In genomic region chr2:180987432-180988030, GRCm38 (mm10) we compare ENCODE assay signal across 17 mouse cellular contexts. TPM values are rescaled to one million over a fixed set of nuclear protein-coding genes. Genes with fewer than 3 reads are reported as not detected.
DNase-seq lines count a peak whose midpoint lies in the region; ATAC-seq and TF ChIP-seq lines count a peak whose summit lies in the region.
"Had no signal": no experiment of that assay in that cellular context is flagged by ENCODE, and none has a peak within 500 bp of the region (broad histone marks: within the 10 kb centered on the region; RNA-seq: fewer than 3 reads in every experiment).

No protein-coding gene starts in this region.

- no peak overlapping the region for H3K9ac ChIP-seq in forebrain, postnatal 0 days
- H3K9ac ChIP-seq in forebrain, embryonic 14.5 days (ENCODE audit: low read length): no peak overlapping the region
- no peak overlapping the region for H3K9ac ChIP-seq in neural tube, embryonic 12.5 days
- H3K9ac ChIP-seq in neural tube, embryonic 15.5 days (replicated peaks): no peak overlapping the region
- no peak overlapping the region for H3K9ac ChIP-seq in hindbrain, embryonic 14.5 days
- H3K9ac ChIP-seq in stomach, embryonic 16.5 days (ENCODE audit: low read length): no peak overlapping the region
- H3K9ac ChIP-seq: limb, embryonic 15.5 days had no signal

- WGBS in forebrain, postnatal 0 days: 62% methylated on average over 5 of the region's 5 CpGs
- WGBS in forebrain, embryonic 14.5 days: 64% methylated on average over 5 of the region's 5 CpGs
- 36% methylated on average over 5 of the region's 5 CpGs for WGBS in neural tube, embryonic 12.5 days
- WGBS in neural tube, embryonic 15.5 days: 24% methylated on average over 5 of the region's 5 CpGs
- WGBS in hindbrain, embryonic 14.5 days: 26% methylated on average over 5 of the region's 5 CpGs
- WGBS in stomach, embryonic 16.5 days: 65% methylated on average over 5 of the region's 5 CpGs

- H3K27ac ChIP-seq in forebrain, postnatal 0 days (ENCODE audit: low read depth, low read length): no peak overlapping the region
- no peak overlapping the region for H3K27ac ChIP-seq in forebrain, embryonic 14.5 days (ENCODE audit: low read depth, low read length)
- H3K27ac ChIP-seq in neural tube, embryonic 12.5 days: no peak overlapping the region
- H3K27ac ChIP-seq in neural tube, embryonic 15.5 days (replicated peaks): no peak overlapping the region
- H3K27ac ChIP-seq in hindbrain, embryonic 14.5 days: no peak overlapping the region
- peak overlapping the region; percentile 75 for H3K27ac ChIP-seq in stomach, embryonic 16.5 days (ENCODE audit: low read length)

- ATAC-seq in forebrain, postnatal 0 days: 0 out of 2 replicates have a peak, but pooled peaks have one; percentile 18
- no peak for ATAC-seq in forebrain, embryonic 14.5 days
- peak; percentile 58; the same call in 1 of the 2 replicates for ATAC-seq in neural tube, embryonic 12.5 days (ENCODE audit: low FRiP score, low read depth)
- no peak for ATAC-seq in neural tube, embryonic 15.5 days (ENCODE audit: low FRiP score)
- ATAC-seq in hindbrain, embryonic 14.5 days (ENCODE audit: low FRiP score): 0 out of 2 replicates have a peak, but pooled peaks have one; percentile 18
- ATAC-seq in stomach, embryonic 16.5 days (ENCODE audit: insufficient read depth, low FRiP score): peak; percentile 64; the same call in 1 of the 2 replicates
- ATAC-seq: intestine, embryonic 16.5 days; lung, postnatal 0 days had no signal

- H3K4me2 ChIP-seq in forebrain, postnatal 0 days (ENCODE audit: low read depth): no peak overlapping the region
- H3K4me2 ChIP-seq in forebrain, embryonic 14.5 days (ENCODE audit: low read length): no peak overlapping the region
- H3K4me2 ChIP-seq in neural tube, embryonic 12.5 days (replicated peaks): no peak overlapping the region
- H3K4me2 ChIP-seq in neural tube, embryonic 15.5 days: no peak overlapping the region
- H3K4me2 ChIP-seq in hindbrain, embryonic 14.5 days (replicated peaks): no peak overlapping the region
- H3K4me2 ChIP-seq in stomach, embryonic 16.5 days (ENCODE audit: low read depth, low read length): 0 out of 2 replicates have a peak overlapping the region, but pooled peaks have one; percentile 3
- H3K4me2 ChIP-seq: limb, embryonic 15.5 days had no signal

- H3K27me3 ChIP-seq in forebrain, postnatal 0 days (ENCODE audit: insufficient read depth, low read length): no peaks in the 10 kb centered on the region
- H3K27me3 ChIP-seq in forebrain, embryonic 14.5 days (replicated peaks; ENCODE audit: control insufficient read depth, insufficient read depth, low read length): no peaks in the 10 kb centered on the region
- H3K27me3 ChIP-seq in neural tube, embryonic 12.5 days (replicated peaks): no peaks in the 10 kb centered on the region
- H3K27me3 ChIP-seq in neural tube, embryonic 15.5 days (replicated peaks): no peaks in the 10 kb centered on the region
- H3K27me3 ChIP-seq in hindbrain, embryonic 14.5 days (ENCODE audit: control insufficient read depth, insufficient read depth, low read length): no peaks in the 10 kb centered on the region
- no peaks in the 10 kb centered on the region for H3K27me3 ChIP-seq in stomach, embryonic 16.5 days (ENCODE audit: control insufficient read depth, insufficient read depth, low read length)
- H3K27me3 ChIP-seq: limb, embryonic 15.5 days had no signal

- H3K36me3 ChIP-seq in forebrain, postnatal 0 days (ENCODE audit: insufficient read depth): 0 out of 2 replicates have a peak, but pooled peaks cover 3% of the 10 kb centered on the region
- peaks cover 12% of the 10 kb centered on the region for H3K36me3 ChIP-seq in forebrain, embryonic 14.5 days (ENCODE audit: control insufficient read depth, insufficient read depth, low read length)
- peaks cover 7% of the 10 kb centered on the region; the same call in 1 of the 2 replicates for H3K36me3 ChIP-seq in neural tube, embryonic 12.5 days
- peaks cover 13% of the 10 kb centered on the region for H3K36me3 ChIP-seq in neural tube, embryonic 15.5 days
- H3K36me3 ChIP-seq in hindbrain, embryonic 14.5 days (replicated peaks; ENCODE audit: control insufficient read depth, insufficient read depth): peaks cover 11% of the 10 kb centered on the region
- H3K36me3 ChIP-seq in stomach, embryonic 16.5 days (ENCODE audit: control insufficient read depth, insufficient read depth, low read length): no peaks in the 10 kb centered on the region

- H3K4me1 ChIP-seq in forebrain, postnatal 0 days (ENCODE audit: insufficient read depth): no peaks in the 10 kb centered on the region
- no peaks in the 10 kb centered on the region for H3K4me1 ChIP-seq in forebrain, embryonic 14.5 days (ENCODE audit: control insufficient read depth, insufficient read depth, low read length)
- H3K4me1 ChIP-seq in neural tube, embryonic 12.5 days: peaks cover 16% of the 10 kb centered on the region
- H3K4me1 ChIP-seq in neural tube, embryonic 15.5 days: peaks cover 17% of the 10 kb centered on the region
- peaks cover 5% of the 10 kb centered on the region; the same call in 1 of the 2 replicates for H3K4me1 ChIP-seq in hindbrain, embryonic 14.5 days (replicated peaks; ENCODE audit: control insufficient read depth, insufficient read depth, low read length)
- H3K4me1 ChIP-seq in stomach, embryonic 16.5 days (ENCODE audit: control insufficient read depth, insufficient read depth, low read length): peaks cover 5% of the 10 kb centered on the region; the same call in 1 of the 2 replicates
- H3K4me1 ChIP-seq: limb, embryonic 15.5 days had no signal

- no peak for TF ChIP-seq CTCF in forebrain, postnatal 0 days (IDR thresholded peaks at IDR 0.05; ENCODE audit: low read depth)

- H3K4me3 ChIP-seq in forebrain, postnatal 0 days (ENCODE audit: low read depth, low read length): no peak overlapping the region
- H3K4me3 ChIP-seq in forebrain, embryonic 14.5 days (ENCODE audit: low read depth, low read length): no peak overlapping the region
- no peak overlapping the region for H3K4me3 ChIP-seq in neural tube, embryonic 12.5 days
- no peak overlapping the region for H3K4me3 ChIP-seq in neural tube, embryonic 15.5 days (replicated peaks)
- H3K4me3 ChIP-seq in hindbrain, embryonic 14.5 days (replicated peaks; ENCODE audit: low read length): no peak overlapping the region
- H3K4me3 ChIP-seq in stomach, embryonic 16.5 days (replicated peaks; ENCODE audit: low read length): no peak overlapping the region
- H3K4me3 ChIP-seq: erythroblast, embryonic 14.5 days; limb, embryonic 15.5 days had no signal

- no peaks in the 10 kb centered on the region for H3K9me3 ChIP-seq in forebrain, postnatal 0 days (ENCODE audit: low read length)
- H3K9me3 ChIP-seq in forebrain, embryonic 14.5 days (replicated peaks; ENCODE audit: control insufficient read depth, low read length): no peaks in the 10 kb centered on the region
- H3K9me3 ChIP-seq in neural tube, embryonic 12.5 days: no peaks in the 10 kb centered on the region
- no peaks in the 10 kb centered on the region for H3K9me3 ChIP-seq in neural tube, embryonic 15.5 days (replicated peaks)
- H3K9me3 ChIP-seq in hindbrain, embryonic 14.5 days (ENCODE audit: control insufficient read depth, low read length): no peaks in the 10 kb centered on the region
- H3K9me3 ChIP-seq in stomach, embryonic 16.5 days (replicated peaks; ENCODE audit: control insufficient read depth, low read length): no peaks in the 10 kb centered on the region
- H3K9me3 ChIP-seq: limb, embryonic 15.5 days had no signal

- no peak for DNase-seq in forebrain, postnatal 0 days
- DNase-seq in forebrain, embryonic 14.5 days (ENCODE audit: low spot score): no peak
- no peak for DNase-seq in hindbrain, embryonic 14.5 days (ENCODE audit: low spot score)
- no peak for DNase-seq in kidney, postnatal 4 days
- DNase-seq in spleen, postnatal 4 days (ENCODE audit: low spot score in 2 of 2): no peak
- DNase-seq: adrenal gland, adult 8-10 months; B cell, adult 2 months; thymus, postnatal 14 days had no signal

RNA-seq across cellular contexts. Expression of gene Col20a1, which starts 1.2 kb away (rescaled TPM):
- 0.23 and 0.29 TPM in 2 replicates for total RNA-seq in forebrain, postnatal 0 days (2014; rRNA removed)
- 0.09 and 0.17 TPM in 2 replicates for polyA plus RNA-seq in forebrain, postnatal 0 days (2015; fragmentation: Nextera tagmentation; extraction: Ambion mirVana)
- polyA plus RNA-seq in forebrain, embryonic 14.5 days (2014; fragmentation: Nextera tagmentation; extraction: Ambion mirVana): 0.07 and 0.10 TPM in 2 replicates
- polyA plus RNA-seq in neural tube, embryonic 12.5 days (2016; fragmentation: Nextera tagmentation; extraction: Ambion mirVana): 1.8 TPM in 2 replicates
- 0.14 and 0.67 TPM in 2 replicates for polyA plus RNA-seq in neural tube, embryonic 15.5 days (2015; fragmentation: Nextera tagmentation; extraction: Ambion mirVana)
- polyA plus RNA-seq in hindbrain, embryonic 14.5 days (2014; fragmentation: Nextera tagmentation; extraction: Ambion mirVana): 0.33 and 0.74 TPM in 2 replicates
- 0.94 TPM in 2 replicates for polyA plus RNA-seq in stomach, embryonic 16.5 days (2015; fragmentation: Nextera tagmentation; extraction: Ambion mirVana)

RNA-seq across cellular contexts. Expression of gene Arfgap1, which starts 20.5 kb away (rescaled TPM):
- 111 and 124 TPM in 2 replicates for total RNA-seq in forebrain, postnatal 0 days (2014; rRNA removed)
- polyA plus RNA-seq in forebrain, postnatal 0 days (2015; fragmentation: Nextera tagmentation; extraction: Ambion mirVana): 93.4 and 110 TPM in 2 replicates
- 71.7 and 85.4 TPM in 2 replicates for polyA plus RNA-seq in forebrain, embryonic 14.5 days (2014; fragmentation: Nextera tagmentation; extraction: Ambion mirVana)
- polyA plus RNA-seq in neural tube, embryonic 12.5 days (2016; fragmentation: Nextera tagmentation; extraction: Ambion mirVana): 95.1 and 101 TPM in 2 replicates
- polyA plus RNA-seq in neural tube, embryonic 15.5 days (2015; fragmentation: Nextera tagmentation; extraction: Ambion mirVana): 114 and 124 TPM in 2 replicates
- polyA plus RNA-seq in hindbrain, embryonic 14.5 days (2014; fragmentation: Nextera tagmentation; extraction: Ambion mirVana): 88.2 and 96.2 TPM in 2 replicates
- 104 and 108 TPM in 2 replicates for polyA plus RNA-seq in stomach, embryonic 16.5 days (2015; fragmentation: Nextera tagmentation; extraction: Ambion mirVana)

RNA-seq across cellular contexts. Expression of gene Nkain4, which starts 33.0 kb away (rescaled TPM):
- total RNA-seq in forebrain, postnatal 0 days (2014; rRNA removed): 35.9 and 43.7 TPM in 2 replicates
- polyA plus RNA-seq in forebrain, postnatal 0 days (2015; fragmentation: Nextera tagmentation; extraction: Ambion mirVana): 80.9 and 87.5 TPM in 2 replicates
- polyA plus RNA-seq in forebrain, embryonic 14.5 days (2014; fragmentation: Nextera tagmentation; extraction: Ambion mirVana): 57.3 and 60.7 TPM in 2 replicates
- polyA plus RNA-seq in neural tube, embryonic 12.5 days (2016; fragmentation: Nextera tagmentation; extraction: Ambion mirVana): 90.6 and 92.9 TPM in 2 replicates
- polyA plus RNA-seq in neural tube, embryonic 15.5 days (2015; fragmentation: Nextera tagmentation; extraction: Ambion mirVana): 89.0 and 91.1 TPM in 2 replicates
- 78.6 and 85.5 TPM in 2 replicates for polyA plus RNA-seq in hindbrain, embryonic 14.5 days (2014; fragmentation: Nextera tagmentation; extraction: Ambion mirVana)
- 53.7 and 59.9 TPM in 2 replicates for polyA plus RNA-seq in stomach, embryonic 16.5 days (2015; fragmentation: Nextera tagmentation; extraction: Ambion mirVana)
- total RNA-seq: granulocyte monocyte progenitor cell, adult 5-6 weeks; neutrophil, adult 5-6 weeks had no signal
- polyA plus RNA-seq: erythroblast, embryonic 14.5 days had no signal

RNA-seq across cellular contexts. Expression of gene Chrna4, which starts 55.8 kb away (rescaled TPM):
- total RNA-seq in forebrain, postnatal 0 days (2014; rRNA removed): 14.9 and 17.8 TPM in 2 replicates
- 12.1 and 24.2 TPM in 2 replicates for polyA plus RNA-seq in forebrain, postnatal 0 days (2015; fragmentation: Nextera tagmentation; extraction: Ambion mirVana)
- 13.1 and 14.3 TPM in 2 replicates for polyA plus RNA-seq in forebrain, embryonic 14.5 days (2014; fragmentation: Nextera tagmentation; extraction: Ambion mirVana)
- 61.7 and 65.1 TPM in 2 replicates for polyA plus RNA-seq in neural tube, embryonic 12.5 days (2016; fragmentation: Nextera tagmentation; extraction: Ambion mirVana)
- polyA plus RNA-seq in neural tube, embryonic 15.5 days (2015; fragmentation: Nextera tagmentation; extraction: Ambion mirVana): 38.9 and 47.4 TPM in 2 replicates
- 50.6 and 59.1 TPM in 2 replicates for polyA plus RNA-seq in hindbrain, embryonic 14.5 days (2014; fragmentation: Nextera tagmentation; extraction: Ambion mirVana)
- 0.81 and 1.2 TPM in 2 replicates for polyA plus RNA-seq in stomach, embryonic 16.5 days (2015; fragmentation: Nextera tagmentation; extraction: Ambion mirVana)
- total RNA-seq: granulocyte monocyte progenitor cell, adult 5-6 weeks; neutrophil, adult 5-6 weeks had no signal
- polyA plus RNA-seq: erythroblast, embryonic 14.5 days had no signal

RNA-seq across cellular contexts. Expression of gene Birc7, which starts 58.7 kb away (rescaled TPM):
- 0.38 TPM in 1 of 2 replicates, not detected in the other for total RNA-seq in forebrain, postnatal 0 days (2014; rRNA removed)
- polyA plus RNA-seq in forebrain, postnatal 0 days (2015; fragmentation: Nextera tagmentation; extraction: Ambion mirVana): 0.13 and 0.24 TPM in 2 replicates
- polyA plus RNA-seq in forebrain, embryonic 14.5 days (2014; fragmentation: Nextera tagmentation; extraction: Ambion mirVana): not detected in 2 replicates
- polyA plus RNA-seq in neural tube, embryonic 12.5 days (2016; fragmentation: Nextera tagmentation; extraction: Ambion mirVana): 0.27 and 0.34 TPM in 2 replicates
- 0.20 TPM in 1 of 2 replicates, not detected in the other for polyA plus RNA-seq in neural tube, embryonic 15.5 days (2015; fragmentation: Nextera tagmentation; extraction: Ambion mirVana)
- polyA plus RNA-seq in hindbrain, embryonic 14.5 days (2014; fragmentation: Nextera tagmentation; extraction: Ambion mirVana): 0.33 TPM in 1 of 2 replicates, not detected in the other
- polyA plus RNA-seq in stomach, embryonic 16.5 days (2015; fragmentation: Nextera tagmentation; extraction: Ambion mirVana): 0.15 TPM in 1 of 2 replicates, not detected in the other
- total RNA-seq: adrenal gland, adult 8-10 months; granulocyte monocyte progenitor cell, adult 5-6 weeks; neutrophil, adult 5-6 weeks had no signal
- polyA plus RNA-seq: erythroblast, embryonic 14.5 days; limb, embryonic 15.5 days; lung, postnatal 0 days had no signal

Comparison
In these comparisons a context has a peak if more than half of its experiments do, and no peak if none do; other contexts are left out.
1. ATAC-seq: peak in forebrain, postnatal 0 days (single experiment), neural tube, embryonic 12.5 days (single experiment), hindbrain, embryonic 14.5 days (single experiment) and stomach, embryonic 16.5 days (single experiment); none in forebrain, embryonic 14.5 days (single experiment) and neural tube, embryonic 15.5 days (single experiment).